Mouse (Mus musculus): ENCODE results near the gene Mcm9. TPM values are rescaled to one million over a fixed set of nuclear protein-coding genes. Genes with fewer than 3 reads are reported as not detected.
"Not testable (repeated sequence)": the region's sequence is repeated elsewhere in the genome, so short reads cannot be mapped to it uniquely, and the experiment has no call there.

Mcm9 gene
- polyA plus RNA-seq (2017; shearing (Covaris generic)): 1 to 10 TPM; 2.4 to 5.9 (median 4.7) TPM

DNA sequence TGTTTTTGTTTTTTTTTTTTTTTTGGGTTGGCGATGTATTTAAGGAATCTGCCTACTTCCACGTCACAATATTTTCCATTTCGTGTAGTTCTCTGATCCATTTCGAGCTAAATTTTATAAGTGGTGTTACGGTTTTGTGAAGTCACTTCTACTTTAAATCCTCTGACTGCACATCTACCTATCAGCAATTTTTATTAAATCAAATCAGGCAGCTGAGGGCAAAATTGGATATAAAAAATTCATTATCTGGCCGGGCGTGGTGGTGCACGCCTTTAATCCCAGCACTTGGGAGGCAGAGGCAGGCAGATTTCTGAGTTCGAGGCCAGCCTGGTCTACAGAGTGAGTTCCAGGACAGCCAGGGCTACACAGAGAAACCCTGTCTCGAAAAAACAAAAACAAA lies at the start of gene Mcm9:
Gene Mcm9, minus strand, starts transcription at position 101 of the 400 bp plus-strand sequence.
- not testable (repeated sequence) for ATAC-seq

- ATAC-seq: no peak
These were observed 31.5 kb upstream of the Mcm9 start for GRCm38 (mm10) chr10:53661788-53662187.

DNA sequence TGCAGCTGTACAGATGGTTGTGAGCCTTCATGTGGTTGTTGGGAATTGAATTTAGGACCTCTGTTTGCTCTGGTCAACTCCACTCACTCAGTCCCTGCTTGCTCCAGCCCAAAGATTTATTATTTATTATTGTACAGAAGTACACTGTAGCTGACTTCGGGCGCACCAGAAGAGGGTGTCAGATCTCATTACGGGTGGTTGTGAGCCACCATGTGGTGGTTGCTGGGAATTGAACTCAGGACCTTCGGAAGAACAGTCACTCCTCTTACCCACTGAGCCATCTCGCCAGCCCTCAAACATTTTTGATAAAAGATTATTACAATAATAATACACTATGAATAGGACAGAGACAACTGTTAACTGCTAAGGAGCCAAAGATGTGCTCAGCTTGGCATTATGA lies 24.0 kb upstream of the Mcm9 start:
- not testable (repeated sequence) for ATAC-seq

- ATAC-seq: peak; percentile 58
These were observed 20.4 kb upstream of the Mcm9 start for GRCm38 (mm10) chr10:53650683-53651082.

GRCm38 (mm10) chr10:53641507-53641906 lies 11.3 kb upstream of the Mcm9 start:
- no peak for ATAC-seq

DNA sequence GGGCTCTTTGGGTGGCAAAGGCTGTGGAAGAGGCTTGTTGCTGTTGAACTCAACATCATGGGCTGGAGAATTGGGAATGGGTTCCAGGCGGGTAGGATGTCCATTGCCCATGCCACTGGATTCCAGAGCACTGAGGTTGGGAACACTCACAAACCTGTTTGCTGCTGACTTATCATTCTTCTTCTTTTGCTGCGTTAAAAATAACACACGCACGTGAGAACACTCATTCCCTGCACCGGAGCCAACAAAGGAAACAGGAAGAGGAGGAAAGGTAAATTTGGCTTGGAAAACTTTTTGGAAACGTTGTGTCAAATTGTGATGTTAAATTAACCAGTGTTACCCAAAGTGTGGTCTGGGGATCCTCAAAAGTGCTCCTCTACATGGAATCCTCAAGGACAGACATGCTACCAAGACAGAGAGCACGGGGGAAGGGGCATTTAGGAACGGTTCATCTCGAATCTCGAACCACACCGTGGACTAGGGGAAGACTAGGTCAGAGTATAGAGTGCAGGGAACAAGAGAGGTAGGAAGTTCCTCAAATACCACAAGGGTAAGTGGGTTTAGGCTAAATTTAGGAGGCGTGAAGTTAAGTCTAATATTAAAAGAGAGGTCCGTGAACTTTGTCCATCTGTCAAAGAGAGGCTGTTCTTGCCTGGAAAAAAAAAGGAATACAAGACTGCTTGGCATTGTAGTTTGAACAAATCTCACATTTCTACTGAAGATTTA lies 5.2 kb upstream of the Mcm9 start:
- ATAC-seq: no peak

DNA sequence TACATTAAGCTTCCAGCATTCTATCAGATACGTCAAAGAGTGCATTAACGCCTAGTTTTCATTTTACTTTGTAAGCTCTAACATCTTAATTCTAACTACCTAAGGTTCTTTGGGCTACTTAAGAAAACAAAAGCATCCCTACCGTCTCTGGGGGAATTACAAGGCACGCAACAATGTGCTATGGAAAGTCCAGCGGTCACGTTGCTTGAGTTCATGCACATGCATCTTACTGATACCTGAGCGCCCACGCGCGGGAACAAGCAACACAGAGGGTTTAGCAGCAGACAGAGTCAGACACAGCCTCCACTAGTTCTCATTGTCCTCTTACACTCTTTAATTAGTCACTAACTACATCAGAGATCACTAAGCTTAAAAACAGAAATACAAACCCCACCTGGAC lies 3.9 kb upstream of the Mcm9 start:
- no peak for ATAC-seq

GRCm38 (mm10) chr10:53629918-53630250 lies 355 bp downstream of the Mcm9 start:
- peak; percentile 81 for ATAC-seq

DNA sequence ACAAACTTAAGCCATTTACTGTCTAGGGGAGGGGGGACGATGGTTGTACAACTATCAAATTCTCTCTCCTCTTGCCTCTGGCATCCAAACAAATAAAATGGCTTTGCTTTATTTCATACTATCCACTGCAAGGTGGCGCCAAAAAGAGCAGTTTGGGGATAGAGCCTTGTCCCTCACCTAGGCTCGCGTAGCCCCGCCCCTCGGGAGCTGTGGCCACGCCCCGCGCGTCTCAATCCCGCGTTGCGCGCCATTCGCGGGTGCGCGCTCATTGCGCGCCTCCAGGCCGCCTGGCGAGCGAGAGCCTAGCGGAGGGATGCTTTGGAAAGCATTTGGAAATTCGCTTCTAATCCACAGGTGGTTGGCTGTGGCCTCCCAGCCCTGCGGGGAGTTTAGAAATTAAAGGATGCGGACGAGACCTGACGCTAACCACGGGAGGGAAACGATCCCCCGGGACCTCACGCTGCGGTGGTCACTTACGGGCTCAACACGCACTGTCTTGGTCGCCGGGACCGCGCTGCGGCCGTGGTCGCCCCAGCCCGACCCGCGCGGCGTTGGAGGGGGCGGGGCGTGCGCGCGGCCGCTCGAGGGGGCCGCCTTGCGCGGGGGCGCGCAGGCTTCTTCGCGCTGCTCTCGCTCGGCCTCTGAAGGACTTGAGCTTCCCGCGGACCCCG lies 857 bp downstream of the Mcm9 start:
- peak; percentile 78 for ATAC-seq

GRCm38 (mm10) chr10:53615850-53616616 lies 14.2 kb downstream of the Mcm9 start:
- ATAC-seq: no peak

DNA sequence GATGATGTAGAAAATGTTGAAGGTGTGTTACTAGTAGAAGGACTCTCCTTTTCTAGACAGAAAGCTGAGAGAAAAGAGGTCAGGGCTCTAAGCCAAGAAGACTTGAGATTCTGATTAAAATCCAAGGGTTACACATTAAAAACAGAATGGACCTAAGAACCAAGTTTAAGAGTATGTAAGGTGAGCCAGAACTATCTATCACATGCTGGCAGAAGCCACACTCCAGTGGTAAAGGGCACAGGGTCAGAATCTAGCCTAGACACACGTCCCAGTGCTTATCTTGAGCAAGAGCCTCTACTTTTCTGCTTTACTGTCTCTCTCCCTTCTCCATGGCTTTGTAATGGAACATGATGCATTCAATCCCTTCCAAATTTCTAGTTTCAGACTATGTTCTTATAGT lies 16.3 kb downstream of the Mcm9 start:
- no peak for ATAC-seq

DNA sequence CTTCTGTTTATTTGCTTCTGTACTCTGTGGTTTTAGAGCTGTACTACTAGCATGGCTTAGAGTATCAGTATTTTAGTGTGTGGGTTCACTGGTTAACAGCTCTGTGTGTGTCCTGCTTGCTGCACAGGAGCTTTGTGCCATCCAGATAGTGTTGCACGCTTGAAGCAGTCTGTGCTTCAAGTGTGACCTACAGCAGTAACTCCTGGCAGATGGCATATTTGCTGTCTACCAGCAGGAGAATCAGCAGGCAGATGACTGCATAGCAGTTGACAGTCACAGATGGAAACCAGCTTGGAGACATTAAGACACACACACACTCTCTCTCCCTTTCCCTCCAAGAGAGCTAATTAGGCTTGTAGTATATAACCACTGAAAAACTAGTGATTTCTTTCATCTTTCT lies 18.1 kb downstream of the Mcm9 start:
- no peak for ATAC-seq

DNA sequence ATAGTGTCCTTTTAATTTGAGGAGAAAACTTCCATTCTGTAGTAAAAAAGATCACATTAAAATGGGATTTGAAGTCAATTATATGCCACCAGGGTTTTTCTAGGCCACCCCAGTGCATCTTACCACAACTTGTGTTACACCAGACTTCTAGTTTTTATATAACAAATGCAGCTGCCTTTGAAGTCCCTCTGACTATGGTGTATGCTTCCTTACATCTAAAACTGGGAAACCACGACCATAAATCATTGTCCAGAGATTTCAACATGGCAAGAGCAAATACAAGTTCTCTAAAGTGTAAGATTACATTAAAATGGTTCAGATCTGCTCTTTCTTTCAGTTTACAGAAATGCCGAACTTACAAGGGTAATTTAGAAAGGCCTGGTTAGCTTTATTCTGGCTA lies 22.0 kb downstream of the Mcm9 start:
- no peak for ATAC-seq

DNA sequence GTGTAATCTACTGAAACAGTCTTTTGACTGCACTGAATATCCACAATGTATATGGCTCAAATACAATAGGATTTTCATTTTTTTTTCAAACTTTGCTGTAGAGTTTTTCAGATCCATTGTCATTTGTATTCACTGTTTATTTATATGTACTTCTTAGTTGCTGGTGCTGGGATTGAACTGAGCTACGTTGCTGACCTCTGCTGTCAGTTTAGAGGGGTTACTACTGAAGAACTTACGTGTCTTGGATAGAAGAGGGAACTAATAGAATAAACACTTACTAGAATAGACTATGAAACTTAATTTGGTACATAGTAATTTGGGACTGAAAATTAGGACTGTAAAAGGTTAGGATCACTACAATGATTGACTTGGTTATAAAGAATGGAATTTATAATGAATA lies 24.9 kb downstream of the Mcm9 start:
- ATAC-seq: no peak

GRCm38 (mm10) chr10:53598821-53599220 lies 31.4 kb downstream of the Mcm9 start:
- ATAC-seq: no peak

GRCm38 (mm10) chr10:53597121-53597881 lies 32.9 kb downstream of the Mcm9 start:
- ATAC-seq: peak; percentile 6

DNA sequence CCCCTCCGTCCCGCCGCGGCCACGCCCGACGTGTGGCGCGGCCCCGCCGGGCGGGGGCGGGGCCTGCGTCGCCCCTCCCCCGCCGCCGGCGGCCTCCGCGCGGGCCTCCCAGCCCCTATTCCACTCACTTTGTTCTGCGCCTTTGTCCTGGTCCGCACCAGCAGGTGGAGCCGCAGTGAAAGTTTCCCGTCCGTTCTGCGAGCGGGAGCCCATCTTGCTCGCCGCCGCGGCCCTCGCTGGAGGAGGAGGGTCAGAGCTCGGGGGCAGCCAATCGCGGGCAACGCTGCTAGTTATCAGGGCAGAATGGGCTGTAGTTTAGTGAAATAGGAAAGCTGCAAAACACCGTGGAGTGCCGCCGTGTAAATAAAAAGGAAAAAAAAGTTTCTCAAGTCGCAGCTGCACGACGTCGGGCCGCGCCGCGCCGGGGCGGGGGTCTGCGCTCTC lies 33.5 kb downstream of the Mcm9 start, which contains the start of gene Asf1a:
Gene Asf1a, plus strand, starts transcription at position 81 of the 444 bp plus-strand sequence.
- peak; percentile 87 for ATAC-seq

DNA sequence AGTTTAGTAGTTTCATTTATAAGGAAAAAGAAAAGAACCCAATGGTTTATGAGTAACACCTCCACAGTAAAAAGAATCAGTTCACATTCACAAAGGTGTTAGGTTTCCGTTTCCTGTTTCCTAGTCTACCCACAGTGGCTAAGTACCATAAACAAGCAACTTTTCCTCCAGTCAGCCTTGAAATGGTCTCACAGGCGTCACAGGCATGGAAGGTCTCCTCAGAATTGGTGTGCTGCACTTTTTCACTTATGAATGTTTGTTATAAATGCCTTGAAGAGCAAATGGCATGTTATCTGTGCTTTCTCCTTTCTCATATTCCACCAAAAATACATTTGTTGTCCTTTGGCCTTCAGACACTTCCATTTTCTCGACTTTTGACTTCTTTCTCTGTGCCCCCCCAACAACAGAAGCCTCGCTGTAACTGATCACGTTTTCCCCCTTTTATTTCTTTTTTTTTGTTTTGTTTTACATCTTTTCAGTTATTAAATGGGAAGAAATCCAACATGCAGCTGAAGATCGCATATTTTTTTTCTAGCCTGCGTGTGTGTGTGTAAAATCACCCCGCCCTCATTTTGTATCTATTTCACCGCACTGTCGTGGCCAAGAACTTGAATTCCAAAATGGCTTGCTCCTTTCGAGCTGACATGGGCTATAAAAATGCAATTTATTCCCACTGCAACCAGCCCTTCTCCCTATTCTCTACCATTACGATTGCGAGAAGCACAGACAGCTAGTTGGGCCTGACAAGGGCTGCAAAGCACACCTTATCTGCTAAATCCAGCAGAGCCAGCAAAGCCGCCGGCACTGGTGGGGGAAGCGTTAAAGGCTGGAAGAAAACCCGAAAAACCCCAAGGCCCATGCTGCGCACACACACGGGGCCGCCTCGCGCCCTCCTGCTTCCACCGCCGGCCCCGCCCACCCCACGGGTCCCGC lies 34.2 kb downstream of the Mcm9 start:
- ATAC-seq: peak; percentile 56

DNA sequence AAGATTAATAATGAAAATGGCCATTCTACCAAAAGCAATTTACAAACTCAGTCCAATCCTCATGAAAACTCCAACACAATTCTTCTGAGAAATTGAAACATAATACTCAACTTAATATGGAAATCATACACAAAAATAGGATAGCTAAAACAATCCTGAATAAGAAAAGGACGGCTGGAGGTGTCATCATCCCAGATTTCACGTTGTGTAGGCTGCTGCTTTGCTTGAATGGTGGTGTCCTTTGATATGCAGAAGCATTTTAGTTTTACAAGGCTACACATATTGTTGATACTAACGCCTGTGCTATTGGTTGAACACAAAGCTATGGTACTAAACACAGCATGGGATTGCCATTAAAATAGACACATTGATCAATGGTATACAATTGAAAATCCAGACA lies 44.5 kb downstream of the Mcm9 start:
- no peak for ATAC-seq

DNA sequence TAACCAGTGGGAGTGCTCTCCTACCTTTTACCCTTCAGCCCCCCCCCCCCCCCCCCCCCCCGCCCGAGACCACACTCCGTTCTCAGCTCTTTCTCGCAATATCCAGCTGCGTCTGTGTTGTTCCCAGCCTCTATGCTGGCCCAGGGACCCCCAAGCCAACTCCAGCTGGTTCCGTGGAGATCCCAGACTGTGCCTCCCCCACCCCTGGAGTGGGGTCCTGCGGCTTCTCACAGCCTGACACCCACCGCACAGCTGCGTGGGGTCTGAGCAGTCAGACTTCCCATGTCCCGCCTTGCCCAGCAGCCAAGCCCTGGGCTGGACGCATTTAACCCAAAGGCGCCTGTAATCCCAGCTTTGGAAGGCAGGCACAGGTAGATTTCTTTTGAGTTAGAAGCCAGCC lies 49.2 kb downstream of the Mcm9 start:
- ATAC-seq: no peak

- no peak for ATAC-seq
These were observed 49.6 kb downstream of the Mcm9 start for GRCm38 (mm10) chr10:53580621-53581081.
